Mouse (Mus musculus): ENCODE results near the gene Scimp.

GRCm38 (mm10) chr11:70809011-70809410 is 3.4 kb downstream of the Scimp start:
- no peak for TF ChIP-seq CTCF (IDR thresholded peaks at IDR 0.05; ENCODE audit: low read depth)
- TF ChIP-seq EP300 (IDR thresholded peaks at IDR 0.05; ENCODE audit: low read depth), result no peak

Measured in liver, postnatal 0 days (tissue).